Mouse (Mus musculus): ENCODE measurements around the gene Nck2. TPM values are rescaled to one million over a fixed set of nuclear protein-coding genes. Genes with fewer than 3 reads are reported as not detected.
A peak's percentile ranks its signal among the peaks of the same experiment; 100 is the strongest.
"Not testable (repeated sequence)": the region's sequence is repeated elsewhere in the genome, so short reads cannot be mapped to it uniquely, and the experiment has no call there.

Gene Nck2
- polyA plus RNA-seq, 1 experiment: 23.1 TPM

DNA sequence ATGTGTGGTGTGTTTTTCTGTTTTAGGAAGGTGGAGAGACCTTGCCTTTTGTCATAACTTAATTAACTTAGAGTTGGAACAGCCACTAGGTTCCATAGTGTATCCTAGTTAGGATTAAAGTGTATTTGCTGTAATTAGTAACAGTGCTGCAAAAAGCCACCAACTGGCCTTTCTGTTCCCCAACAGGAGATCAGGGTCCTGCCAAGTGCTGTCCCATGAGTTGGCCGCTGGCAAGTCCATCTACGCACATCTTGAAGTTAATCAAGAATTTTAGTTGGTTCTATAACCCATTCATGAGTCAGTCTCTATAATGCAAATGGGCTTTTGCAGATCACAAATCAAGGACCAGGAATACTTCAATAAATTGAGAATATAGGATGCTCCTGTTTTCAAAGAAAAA lies 83.9 kb downstream of the Nck2 start:
- Histone ChIP-seq H3K4me3 (replicated peaks; ENCODE audit: insufficient read depth, low read depth, low read length) (no peak overlapping the region), H3K27me3 (ENCODE audit: control insufficient read depth, insufficient read depth, low read length) (no peaks in the 10 kb centered on the region), H3K4me1 (ENCODE audit: control insufficient read depth, insufficient read depth, low read length) (peaks cover 5% of the 10 kb centered on the region; the same call in 1 of the 2 replicates), H3K27ac (ENCODE audit: insufficient read depth, low read length) (no peak overlapping the region)
- 16% methylated on average over 2 of the region's 2 CpGs for WGBS
- no peak for TF ChIP-seq POLR2A (IDR thresholded peaks at IDR 0.05; ENCODE audit: borderline replicate concordance, insufficient read depth, low read length)
- TF ChIP-seq CTCF (IDR thresholded peaks at IDR 0.05; ENCODE audit: borderline replicate concordance, insufficient read depth, low read depth, low read length): no peak
- peak; percentile 35 to 56 for DNase-seq

DNA sequence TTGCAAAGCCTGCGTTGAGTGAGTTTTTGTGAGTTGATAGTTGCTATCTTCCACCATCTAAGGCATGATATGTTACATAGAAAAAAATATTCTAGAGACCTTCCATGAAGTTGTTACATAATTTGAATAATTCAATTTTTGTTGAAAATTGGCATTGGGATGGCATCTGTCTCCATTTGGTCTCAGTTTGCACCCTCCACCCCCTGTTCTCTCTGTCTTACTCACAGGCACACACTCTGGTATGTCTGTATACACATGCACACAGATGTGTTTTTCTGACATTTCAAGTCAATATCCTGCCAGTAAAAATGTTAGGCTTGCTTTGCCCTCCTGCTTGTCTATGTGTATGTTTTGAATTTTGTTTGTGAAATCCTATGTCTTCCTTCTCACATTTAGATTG lies 84.7 kb downstream of the Nck2 start:
- Histone ChIP-seq H3K4me3 (replicated peaks; ENCODE audit: insufficient read depth, low read depth, low read length) (no peak overlapping the region), H3K4me1 (ENCODE audit: control insufficient read depth, insufficient read depth, low read length) (peaks cover 10% of the 10 kb centered on the region), H3K27me3 (ENCODE audit: control insufficient read depth, insufficient read depth, low read length) (no peaks in the 10 kb centered on the region), H3K27ac (ENCODE audit: insufficient read depth, low read length) (no peak overlapping the region)
- WGBS: 100% methylated on average over 1 of the region's 1 CpGs
- TF ChIP-seq CTCF (IDR thresholded peaks at IDR 0.05; ENCODE audit: borderline replicate concordance, insufficient read depth, low read depth, low read length) (no peak), POLR2A (IDR thresholded peaks at IDR 0.05; ENCODE audit: borderline replicate concordance, insufficient read depth, low read length) (no peak)
- DNase-seq: no peak

DNA sequence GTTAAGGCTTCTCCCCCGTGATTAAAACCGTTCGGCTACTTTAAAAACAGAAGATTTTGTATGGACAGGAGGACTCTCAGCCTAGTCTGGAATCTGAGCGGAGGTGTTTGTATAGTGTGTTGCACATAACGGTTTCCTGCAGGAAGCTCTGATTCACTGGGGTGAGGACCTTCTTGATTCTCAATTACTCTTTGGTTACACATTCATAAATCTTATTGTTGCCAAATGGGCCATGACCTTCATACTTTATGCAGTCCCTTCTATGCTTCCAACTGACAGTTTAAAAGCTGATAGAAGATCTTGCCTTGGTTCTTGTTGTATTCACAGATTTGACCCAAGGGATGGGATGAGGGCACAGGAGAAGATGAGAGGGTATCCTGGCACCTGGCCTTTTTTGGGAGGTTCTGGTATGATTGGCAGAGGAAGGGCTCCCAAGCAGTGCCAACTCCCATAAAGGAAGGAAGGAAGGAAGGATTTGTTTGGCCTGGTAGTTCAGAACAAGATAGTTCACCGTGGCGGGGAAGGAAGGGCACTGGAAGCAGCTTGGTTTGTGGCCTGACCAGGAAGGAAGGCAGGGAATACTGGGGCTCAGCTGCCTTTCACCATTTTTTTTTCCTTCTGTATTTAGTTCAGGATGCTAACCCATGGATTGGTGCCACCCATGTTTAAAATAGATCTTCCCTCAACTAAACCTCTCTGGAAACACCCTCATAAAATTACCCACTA lies 86.1 kb downstream of the Nck2 start:
- 70% methylated on average over 7 of the region's 7 CpGs for WGBS
- Histone ChIP-seq H3K27me3 (ENCODE audit: control insufficient read depth, insufficient read depth, low read length) (no peaks in the 10 kb centered on the region), H3K27ac (ENCODE audit: insufficient read depth, low read length) (no peak overlapping the region), H3K4me1 (ENCODE audit: control insufficient read depth, insufficient read depth, low read length) (peaks cover 15% of the 10 kb centered on the region), H3K4me3 (replicated peaks; ENCODE audit: insufficient read depth, low read depth, low read length) (no peak overlapping the region)
- no peak for DNase-seq
- no peak for TF ChIP-seq POLR2A (IDR thresholded peaks at IDR 0.05; ENCODE audit: borderline replicate concordance, insufficient read depth, low read length)
- TF ChIP-seq CTCF (IDR thresholded peaks at IDR 0.05; ENCODE audit: borderline replicate concordance, insufficient read depth, low read depth, low read length): no peak

DNA sequence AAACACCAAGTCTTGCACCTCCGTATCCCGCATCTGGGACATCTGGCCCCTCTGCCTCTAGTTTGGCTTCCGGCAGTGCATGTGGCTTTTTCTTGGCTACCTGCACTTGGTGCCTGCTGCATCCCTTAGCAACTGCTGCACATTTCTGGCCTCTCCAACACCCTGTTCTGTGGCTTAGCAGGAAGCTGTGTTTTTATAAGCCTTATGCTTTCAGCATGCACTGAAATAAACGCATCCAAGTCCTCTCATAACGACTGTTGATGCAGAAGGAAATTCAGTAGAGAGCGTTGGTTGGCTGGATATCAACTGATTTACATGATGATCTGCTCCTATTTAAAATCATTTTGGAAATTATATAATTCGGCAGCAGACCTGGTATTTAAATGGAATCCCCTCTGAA lies 86.9 kb downstream of the Nck2 start:
- Histone ChIP-seq H3K27me3 (ENCODE audit: control insufficient read depth, insufficient read depth, low read length) (no peaks in the 10 kb centered on the region), H3K4me1 (ENCODE audit: control insufficient read depth, insufficient read depth, low read length) (peaks cover 15% of the 10 kb centered on the region), H3K27ac (ENCODE audit: insufficient read depth, low read length) (no peak overlapping the region), H3K4me3 (replicated peaks; ENCODE audit: insufficient read depth, low read depth, low read length) (no peak overlapping the region)
- TF ChIP-seq POLR2A (IDR thresholded peaks at IDR 0.05; ENCODE audit: borderline replicate concordance, insufficient read depth, low read length) (no peak), CTCF (IDR thresholded peaks at IDR 0.05; ENCODE audit: borderline replicate concordance, insufficient read depth, low read depth, low read length) (no peak)
- no peak for DNase-seq
- WGBS: 36% methylated on average over 7 of the region's 7 CpGs

DNA sequence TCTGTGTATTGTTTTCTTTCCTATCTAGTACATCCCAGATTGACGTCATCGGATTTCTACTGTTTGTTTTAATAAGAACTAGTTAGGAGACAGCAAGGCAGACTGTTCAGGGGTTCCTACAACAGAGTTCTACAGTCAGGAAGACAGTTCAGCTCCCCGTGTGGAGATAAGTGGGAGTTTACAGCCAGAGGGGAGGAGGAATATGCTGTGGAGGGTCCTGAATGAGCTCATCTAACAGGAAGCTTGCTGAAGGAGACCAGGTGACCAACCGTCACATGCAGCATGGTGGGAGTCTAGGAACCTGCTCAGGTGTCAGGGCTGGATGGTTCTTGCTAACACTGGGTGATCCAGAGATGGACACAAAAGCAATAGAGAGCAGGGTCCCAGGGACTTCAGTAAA lies 87.9 kb downstream of the Nck2 start:
- TF ChIP-seq CTCF (IDR thresholded peaks at IDR 0.05; ENCODE audit: borderline replicate concordance, insufficient read depth, low read depth, low read length): no peak
- no peaks in the 10 kb centered on the region for H3K27me3 ChIP-seq (ENCODE audit: control insufficient read depth, insufficient read depth, low read length)
- no peak overlapping the region for H3K27ac ChIP-seq (ENCODE audit: insufficient read depth, low read length)
- H3K4me1 ChIP-seq (ENCODE audit: control insufficient read depth, insufficient read depth, low read length): peaks cover 15% of the 10 kb centered on the region
- no peak overlapping the region for H3K4me3 ChIP-seq (replicated peaks; ENCODE audit: insufficient read depth, low read depth, low read length)
- 87% methylated on average over 4 of the region's 4 CpGs for WGBS
- no peak for DNase-seq

DNA sequence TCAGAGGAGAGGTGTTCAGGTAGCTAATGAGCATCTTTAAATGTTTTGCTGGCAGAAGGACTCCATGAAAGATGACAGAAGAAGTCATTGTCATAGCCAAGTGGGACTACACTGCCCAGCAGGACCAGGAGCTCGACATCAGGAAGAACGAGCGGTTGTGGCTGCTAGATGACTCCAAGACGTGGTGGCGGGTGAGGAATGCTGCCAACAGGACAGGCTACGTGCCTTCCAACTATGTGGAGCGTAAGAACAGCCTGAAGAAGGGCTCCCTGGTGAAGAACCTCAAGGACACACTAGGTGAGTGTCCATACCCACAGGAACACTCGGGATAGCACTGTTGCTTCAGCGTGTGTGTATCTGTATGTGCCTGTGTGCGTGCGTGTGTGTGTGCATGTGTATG lies 89.1 kb downstream of the Nck2 start:
- WGBS: 54% methylated on average over 11 of the region's 11 CpGs
- H3K27me3 ChIP-seq (ENCODE audit: control insufficient read depth, insufficient read depth, low read length); H3K4me3 ChIP-seq (replicated peaks; ENCODE audit: insufficient read depth, low read depth, low read length); DNase-seq; H3K27ac ChIP-seq (ENCODE audit: insufficient read depth, low read length): not testable (repeated sequence)
- H3K4me1 ChIP-seq (ENCODE audit: control insufficient read depth, insufficient read depth, low read length): peaks cover 13% of the 10 kb centered on the region

DNA sequence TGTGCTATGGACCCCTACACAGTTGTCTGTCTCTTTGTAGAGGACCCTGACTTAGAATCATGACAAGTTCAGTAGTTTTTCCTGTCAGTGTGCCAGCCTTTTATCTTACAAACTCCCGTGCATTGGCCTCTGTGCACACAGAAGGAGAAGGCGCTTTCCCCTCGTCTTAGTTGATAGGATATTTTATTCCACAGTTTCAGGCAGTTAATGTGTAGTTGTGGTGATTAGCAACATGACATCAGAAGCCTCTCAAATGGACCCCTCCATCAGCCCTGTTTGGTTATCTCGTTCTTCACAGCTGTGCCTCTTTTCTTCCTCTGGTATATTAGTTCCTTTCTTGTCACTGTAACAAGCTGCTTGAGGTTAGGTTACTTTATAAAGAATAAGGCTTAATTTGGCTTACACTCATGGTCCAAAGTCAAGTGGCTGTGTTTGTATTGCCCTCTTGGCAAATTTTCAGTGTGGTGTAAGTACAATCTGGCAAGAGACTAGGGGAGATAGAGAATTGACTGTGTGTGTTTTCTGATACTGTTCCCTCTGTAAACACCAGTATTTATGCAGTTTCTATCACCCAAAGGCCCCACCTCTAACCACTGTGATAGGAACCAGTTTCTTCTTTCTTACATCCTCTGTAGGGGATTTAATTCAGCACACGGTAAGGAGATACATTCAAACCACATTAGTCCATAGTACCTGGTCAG lies 89.8 kb downstream of the Nck2 start:
- TF ChIP-seq POLR2A (IDR thresholded peaks at IDR 0.05; ENCODE audit: borderline replicate concordance, insufficient read depth, low read length): no peak
- DNase-seq: no peak
- Histone ChIP-seq H3K4me3 (replicated peaks; ENCODE audit: insufficient read depth, low read depth, low read length) (no peak overlapping the region), H3K27ac (ENCODE audit: insufficient read depth, low read length) (no peak overlapping the region), H3K27me3 (ENCODE audit: control insufficient read depth, insufficient read depth, low read length) (no peaks in the 10 kb centered on the region), H3K4me1 (ENCODE audit: control insufficient read depth, insufficient read depth, low read length) (peaks cover 13% of the 10 kb centered on the region)
- 93% methylated on average over 5 of the region's 5 CpGs for WGBS

DNA sequence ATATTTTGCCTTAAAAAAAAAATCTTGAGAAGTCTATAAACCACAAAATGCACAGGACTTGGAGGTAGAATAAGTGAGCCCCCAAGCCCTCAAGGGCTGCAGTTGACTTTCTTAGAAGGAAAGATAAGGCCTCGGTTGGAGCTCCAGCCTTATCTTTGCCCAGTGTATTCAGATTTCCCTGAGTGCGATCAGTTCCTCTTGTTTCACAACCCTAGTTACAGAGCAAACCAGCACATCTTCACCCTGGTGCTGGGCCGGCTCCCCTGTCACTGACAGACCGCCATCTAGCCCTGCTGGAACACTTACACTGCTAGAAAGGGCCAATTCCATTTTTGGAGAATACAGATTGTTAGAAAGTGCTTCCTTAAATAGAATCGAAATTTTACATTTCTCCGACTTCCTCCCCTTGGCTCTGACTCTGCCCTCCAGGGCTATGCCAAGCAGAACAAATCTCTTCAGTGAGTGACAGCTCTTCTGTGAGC lies 91.2 kb downstream of the Nck2 start:
- H3K27ac ChIP-seq (ENCODE audit: insufficient read depth, low read length): no peak overlapping the region
- no peak overlapping the region for H3K4me3 ChIP-seq (replicated peaks; ENCODE audit: insufficient read depth, low read depth, low read length)
- 18% methylated on average over 6 of the region's 6 CpGs for WGBS
- no peaks in the 10 kb centered on the region for H3K27me3 ChIP-seq (ENCODE audit: control insufficient read depth, insufficient read depth, low read length)
- DNase-seq: peak; percentile 35 to 65
- H3K4me1 ChIP-seq (ENCODE audit: control insufficient read depth, insufficient read depth, low read length): peaks cover 13% of the 10 kb centered on the region
- TF ChIP-seq CTCF (IDR thresholded peaks at IDR 0.05; ENCODE audit: borderline replicate concordance, insufficient read depth, low read depth, low read length): no peak
- TF ChIP-seq POLR2A (IDR thresholded peaks at IDR 0.05; ENCODE audit: borderline replicate concordance, insufficient read depth, low read length): no peak
